Mouse (Mus musculus) cerebellum, adult 9-10 months (tissue): ENCODE data around the gene Smoc1.

Source experiments
- DNase-seq: peaks from one replicate; pipeline ENCODE4 v3.0.0; 2022

The Smoc1 gene

DNA sequence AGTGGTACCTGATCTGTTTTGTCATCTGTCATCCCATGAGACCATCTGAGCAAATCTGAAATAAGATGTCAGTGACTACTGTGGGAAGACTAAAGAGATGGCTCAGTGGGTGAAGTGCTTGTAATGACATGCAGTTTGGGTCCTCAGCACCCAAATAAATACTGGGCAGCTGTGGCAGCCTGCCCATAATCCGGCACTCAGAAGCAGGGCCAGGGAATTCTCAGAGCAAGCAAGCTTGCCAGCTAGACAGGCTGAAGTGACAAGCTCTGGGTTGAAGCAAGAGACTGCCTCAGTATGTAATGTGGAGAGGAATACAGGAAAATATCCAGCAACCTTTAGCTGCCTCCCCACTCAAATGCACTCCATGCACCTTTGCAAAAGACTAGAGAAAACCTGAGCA, 58.6 kb downstream of the Smoc1 start:
- no peak for DNase-seq

DNA sequence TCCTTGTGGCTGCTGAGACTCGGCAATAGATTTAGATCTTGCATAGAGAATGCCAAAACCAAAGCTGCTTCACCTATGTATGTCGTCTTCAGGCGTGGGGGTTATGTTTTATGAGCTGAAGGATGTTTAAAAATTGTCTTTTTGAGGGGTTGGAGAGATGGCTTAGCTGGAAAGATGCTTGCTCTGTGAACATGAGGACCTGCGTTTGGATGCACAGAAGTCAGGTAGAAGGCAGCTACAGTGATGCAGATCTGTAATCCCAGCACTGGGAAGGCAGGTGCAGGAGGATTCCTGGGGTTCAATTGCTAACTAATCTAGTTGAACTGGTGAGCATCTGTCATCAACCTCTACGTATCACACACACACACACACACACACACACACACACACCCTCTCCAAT, 61.5 kb downstream of the Smoc1 start:
- DNase-seq: no peak

DNA sequence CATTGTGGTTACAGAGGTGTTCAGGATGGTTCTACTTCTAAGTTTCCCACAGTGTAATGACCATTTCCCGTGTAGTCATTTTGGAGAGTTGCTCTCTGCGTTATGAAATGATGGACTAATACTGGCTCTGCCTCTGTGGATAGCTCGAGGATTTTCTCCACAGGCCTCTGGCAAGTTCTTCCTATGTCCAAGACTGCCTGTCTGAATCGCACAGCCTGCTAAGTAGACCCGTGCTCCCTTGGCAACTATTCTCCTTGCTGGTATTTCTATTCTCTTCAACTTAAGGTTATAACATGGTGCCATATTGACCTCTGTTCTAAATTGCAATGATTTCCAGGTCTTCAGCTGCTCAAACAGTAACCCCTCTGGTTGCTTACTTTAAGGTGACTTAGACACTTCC, 65.0 kb downstream of the Smoc1 start:
- DNase-seq: no peak

DNA sequence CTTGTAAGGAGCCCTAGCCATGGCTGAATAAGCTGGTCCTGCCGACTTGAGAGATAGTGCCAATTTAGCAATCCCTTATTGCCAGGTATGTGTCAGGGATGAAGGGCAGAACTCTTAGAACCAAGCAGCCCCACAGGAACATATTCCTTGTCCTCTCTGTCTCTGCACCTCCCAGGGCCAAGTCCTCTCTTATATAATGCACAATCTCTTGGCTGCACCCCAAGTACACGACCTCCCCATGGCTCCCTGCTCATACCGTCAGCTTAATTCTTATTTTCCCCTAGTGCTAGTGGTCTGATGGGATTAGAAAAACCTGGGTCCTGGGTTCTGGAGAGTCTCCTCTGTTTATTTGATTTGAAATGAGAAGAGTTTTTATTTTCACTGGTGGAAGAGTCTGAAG, 66.0 kb downstream of the Smoc1 start:
- DNase-seq: peak; percentile 10

DNA sequence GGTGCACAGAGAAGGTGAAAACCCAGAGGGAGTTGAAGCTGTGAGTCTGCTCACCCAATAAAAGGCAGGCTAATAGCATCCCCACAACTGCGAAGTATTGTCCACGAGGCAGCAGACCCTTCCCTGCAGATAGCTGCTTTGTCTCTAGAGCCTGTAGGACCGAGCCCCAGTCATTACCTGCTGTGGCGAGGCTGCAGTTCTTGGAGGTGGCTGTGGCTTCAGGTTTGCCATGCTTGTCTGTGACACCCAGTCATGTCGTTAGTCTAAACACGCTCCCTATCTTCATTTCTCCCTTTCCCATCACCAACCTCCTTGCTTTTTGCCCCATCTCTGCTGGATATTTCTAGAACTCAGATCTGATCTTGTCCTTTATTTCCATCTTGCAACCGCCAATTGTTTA, 66.6 kb downstream of the Smoc1 start:
- DNase-seq: no peak

DNA sequence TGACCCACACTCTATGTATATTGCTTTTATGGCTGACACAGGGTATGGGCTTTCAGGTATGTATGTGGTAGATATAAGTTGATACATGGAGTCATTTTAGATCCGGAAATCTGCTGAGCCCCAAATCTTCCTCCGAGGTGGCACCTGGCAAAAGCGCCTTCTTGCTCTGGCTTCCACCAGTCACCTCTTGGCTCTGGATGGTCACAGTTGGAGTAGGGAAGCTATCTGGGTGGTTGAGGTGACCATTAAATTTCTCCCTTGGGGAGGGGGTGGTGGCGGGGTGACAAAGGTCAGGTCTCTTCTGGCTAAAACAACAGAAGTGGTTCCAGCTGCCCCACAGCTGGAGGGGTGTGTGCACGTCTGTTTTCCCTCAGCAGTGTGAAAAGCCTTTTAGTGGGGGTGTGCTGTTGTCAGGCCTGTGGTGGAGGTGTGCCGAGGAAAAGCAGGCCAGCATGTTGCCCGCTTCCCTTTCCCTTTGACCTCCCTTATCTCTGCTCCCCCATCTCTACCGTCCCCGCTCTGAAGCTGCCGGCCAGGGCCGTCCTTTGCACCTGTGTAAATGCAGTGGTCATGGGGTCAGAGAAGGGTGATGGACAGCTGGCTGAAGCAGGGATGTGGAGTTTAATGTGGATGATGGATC, 68.3 kb downstream of the Smoc1 start:
- no peak for DNase-seq

DNA sequence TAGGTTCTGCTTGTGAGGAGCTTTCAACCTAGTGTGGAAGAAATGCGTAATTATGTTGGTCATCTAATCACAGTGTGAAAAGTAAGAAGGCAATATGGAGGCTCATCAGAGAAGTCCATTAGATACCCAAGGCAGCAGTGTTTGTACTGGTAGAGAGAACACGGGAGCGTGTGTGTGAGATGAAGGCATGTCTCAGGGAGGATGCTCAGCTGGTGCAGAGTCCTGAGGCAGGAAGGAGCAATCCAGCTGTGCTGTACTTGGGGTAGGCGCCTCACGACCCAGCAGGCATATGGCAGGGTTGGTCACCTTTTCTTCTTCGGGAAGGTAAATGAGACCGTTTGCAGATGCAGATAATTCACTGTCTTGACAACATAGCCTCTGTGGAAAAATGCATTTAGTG, 70.7 kb downstream of the Smoc1 start:
- no peak for DNase-seq

DNA sequence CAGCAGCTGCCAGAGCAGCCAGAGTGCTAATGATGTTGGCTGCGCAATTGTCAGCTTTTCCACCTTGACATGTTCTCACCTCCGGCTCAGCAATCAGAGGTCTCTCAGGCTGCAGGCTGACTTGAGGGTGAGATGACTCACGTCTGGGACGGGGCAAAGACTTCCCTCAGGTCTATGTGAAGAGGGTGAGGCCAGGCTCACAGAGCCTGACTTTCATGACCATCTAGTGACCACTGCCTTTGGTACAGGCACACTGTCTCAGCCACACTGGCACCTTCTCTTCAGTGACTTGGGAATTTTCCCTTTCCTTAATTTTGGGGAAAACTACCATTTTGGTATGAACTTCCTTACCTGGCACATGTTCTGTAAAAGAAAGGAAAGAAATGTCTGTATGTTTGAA, 71.1 kb downstream of the Smoc1 start:
- DNase-seq: no peak

DNA sequence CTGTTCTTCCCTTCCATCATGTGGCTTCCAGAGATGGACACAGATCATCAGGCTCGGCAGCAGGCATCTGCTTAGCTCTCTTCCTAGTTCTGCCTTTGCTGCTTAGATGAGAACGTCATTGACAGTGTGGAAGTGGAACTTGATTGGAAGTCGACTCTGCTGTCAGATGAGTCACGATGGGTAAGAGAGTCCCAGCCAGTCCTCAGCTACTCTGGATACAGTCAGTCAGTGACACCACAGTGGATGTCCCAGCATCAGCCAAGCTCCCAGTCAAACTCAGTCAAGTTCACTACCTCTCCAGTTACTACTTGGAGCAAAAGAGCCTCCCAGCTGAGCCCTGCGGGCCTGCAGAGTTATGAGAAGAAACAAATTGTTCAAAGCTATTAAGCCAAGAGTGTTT, 72.6 kb downstream of the Smoc1 start:
- no peak for DNase-seq

DNA sequence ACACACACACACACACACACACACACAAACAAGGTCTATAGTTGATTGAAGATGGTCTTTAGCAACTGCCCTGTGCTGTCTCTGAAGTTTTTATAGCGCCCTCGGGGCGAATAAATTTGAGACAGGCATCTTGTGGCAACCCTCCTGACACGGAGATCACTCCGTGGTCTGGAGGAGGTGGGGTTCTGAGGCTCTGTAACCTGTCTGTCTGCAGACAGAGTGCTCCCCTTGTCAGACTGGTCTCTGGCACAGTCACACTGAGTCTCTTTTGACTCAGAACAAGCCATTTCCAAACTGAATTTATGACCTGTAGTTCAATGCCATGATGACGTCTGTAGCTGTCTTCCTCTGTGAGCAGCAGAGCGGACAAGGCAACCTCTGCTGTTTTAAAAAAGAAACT, 75.1 kb downstream of the Smoc1 start:
- no peak for DNase-seq

DNA sequence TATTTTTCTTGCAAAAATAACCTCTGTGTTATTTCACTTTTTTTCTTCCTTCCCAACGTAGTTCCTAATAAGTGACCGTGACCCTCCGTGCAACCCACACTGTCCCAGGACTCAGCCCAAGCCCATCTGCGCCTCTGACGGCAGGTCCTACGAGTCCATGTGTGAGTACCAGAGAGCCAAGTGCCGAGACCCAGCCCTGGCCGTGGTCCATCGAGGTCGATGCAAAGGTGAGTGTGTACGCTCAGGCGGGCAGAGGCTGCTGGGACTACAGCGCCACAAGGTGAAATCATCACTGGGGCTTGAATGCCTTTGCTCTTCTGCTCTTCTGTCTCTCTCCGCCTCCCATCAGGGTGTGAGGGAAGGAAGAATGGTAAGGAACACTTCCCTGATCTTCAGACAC, 77.9 kb downstream of the Smoc1 start:
- no peak for DNase-seq

DNA sequence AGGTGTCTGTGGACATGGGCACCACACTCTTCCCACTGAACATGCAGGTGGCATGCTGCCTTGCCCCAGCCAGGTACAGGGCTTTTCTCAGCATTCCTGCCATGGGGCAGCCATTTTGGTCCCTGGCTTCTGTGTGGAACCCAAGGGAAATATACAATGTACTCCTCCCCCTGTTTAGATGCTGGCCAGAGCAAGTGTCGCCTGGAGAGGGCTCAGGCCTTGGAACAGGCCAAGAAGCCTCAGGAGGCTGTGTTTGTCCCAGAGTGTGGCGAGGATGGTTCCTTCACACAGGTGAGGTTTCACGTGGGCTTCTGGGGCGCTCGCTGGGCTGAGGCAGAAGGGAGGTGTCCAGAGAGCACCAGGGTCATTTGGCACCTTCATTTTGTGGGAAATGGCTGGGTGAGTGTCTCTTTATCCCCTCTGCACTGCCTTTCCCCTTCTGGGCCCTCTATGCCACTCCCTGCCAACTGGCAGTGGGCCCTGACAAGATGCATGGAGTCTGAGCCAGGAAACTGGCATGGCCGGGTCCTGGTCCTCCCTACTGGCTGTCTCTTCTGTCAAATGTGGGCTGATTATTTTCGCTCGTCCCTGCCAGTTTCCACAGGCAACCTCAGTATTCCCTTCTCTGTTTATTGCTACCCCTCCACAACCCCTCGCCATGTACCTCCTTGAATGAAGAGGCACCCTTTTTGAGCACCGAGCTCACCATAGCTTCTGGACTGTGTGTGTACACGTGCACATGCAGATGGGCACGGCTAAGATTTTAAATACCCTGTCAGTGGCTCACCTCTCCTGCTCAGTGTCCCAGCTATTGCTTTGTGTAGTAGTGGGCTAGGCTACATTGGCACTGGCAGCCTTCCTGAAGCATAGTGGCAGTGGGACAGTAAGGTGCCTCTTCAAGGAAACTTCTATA, 79.4 kb downstream of the Smoc1 start:
- DNase-seq: peak; percentile 80

DNA sequence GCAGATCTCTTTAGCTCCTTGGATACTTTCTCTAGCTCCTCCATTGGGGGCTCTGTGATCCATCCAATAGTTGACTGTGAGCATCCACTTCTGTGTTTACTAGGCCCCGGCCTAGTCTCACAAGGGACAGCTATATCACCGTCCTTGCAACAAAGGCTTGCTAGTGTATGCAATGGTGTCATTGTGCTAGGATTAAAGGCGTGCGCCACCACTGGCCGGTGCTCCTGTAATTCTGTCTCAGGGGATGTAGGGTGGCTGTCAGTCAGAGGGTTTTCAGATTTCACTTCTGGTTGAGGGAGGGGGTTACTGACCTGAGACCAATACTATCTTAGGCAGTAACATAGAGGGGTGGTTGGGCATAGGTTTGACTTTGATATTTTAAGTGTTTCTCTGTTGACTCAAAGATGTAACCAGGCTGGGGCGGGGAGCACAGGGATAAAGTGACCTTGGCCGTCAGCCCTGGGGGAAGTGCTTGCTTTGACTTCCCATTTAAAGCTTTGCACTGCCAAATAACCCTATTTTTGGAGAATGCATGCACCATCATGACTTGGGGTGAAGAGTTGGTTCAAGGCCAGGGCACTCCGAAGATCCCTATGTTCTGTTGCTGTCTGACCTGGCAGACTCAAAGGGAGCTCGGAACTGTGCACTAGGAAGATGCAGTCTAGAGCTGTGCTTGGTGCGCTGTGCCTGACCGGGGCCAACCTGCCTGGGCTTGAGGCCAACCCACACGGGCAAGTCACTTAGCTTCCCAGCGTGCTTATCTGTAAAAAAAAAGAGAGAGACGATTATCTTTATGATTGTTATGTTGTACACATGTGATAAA, 80.9 kb downstream of the Smoc1 start:
- DNase-seq: no peak

DNA sequence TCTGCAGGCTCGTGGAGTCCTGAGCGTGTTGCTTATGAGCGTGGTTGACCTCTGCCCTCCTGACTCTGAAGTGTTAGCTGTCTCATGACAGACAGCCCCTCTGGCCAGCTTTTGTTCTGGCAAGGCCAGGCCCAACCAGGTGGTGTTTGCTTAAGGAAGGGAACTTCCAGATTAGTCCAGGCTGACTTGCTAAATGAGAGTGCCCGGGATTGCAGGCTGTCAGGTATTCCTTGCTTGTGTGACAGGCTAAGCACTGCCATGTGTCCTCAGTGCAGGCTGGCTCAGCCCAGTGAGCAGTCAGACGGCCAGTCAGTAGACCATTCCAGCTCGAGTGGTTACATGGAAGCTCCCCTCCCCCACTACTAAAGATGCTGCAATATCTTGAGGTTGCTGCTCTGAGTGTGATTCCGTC, 82.0 kb downstream of the Smoc1 start:
- DNase-seq: no peak

DNA sequence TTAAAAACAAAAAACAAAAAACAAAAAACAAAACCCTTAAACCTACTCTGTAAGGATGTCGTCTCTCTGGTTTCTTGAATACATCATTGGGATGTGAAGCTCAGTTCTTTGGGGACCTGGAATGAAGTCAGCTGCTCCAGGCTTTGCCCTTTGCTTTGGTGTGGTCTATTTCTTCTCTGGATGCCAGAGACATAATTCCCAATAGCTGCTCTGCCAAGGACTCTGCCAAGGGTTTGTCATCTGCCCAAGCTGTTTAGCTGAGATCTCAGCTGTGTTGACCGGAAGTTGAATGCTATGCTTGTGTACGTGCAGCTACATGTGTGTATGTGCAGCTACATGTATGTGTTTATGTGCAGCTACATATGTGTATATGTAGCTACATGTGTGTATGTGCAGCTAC, 83.4 kb downstream of the Smoc1 start:
- no peak for DNase-seq

DNA sequence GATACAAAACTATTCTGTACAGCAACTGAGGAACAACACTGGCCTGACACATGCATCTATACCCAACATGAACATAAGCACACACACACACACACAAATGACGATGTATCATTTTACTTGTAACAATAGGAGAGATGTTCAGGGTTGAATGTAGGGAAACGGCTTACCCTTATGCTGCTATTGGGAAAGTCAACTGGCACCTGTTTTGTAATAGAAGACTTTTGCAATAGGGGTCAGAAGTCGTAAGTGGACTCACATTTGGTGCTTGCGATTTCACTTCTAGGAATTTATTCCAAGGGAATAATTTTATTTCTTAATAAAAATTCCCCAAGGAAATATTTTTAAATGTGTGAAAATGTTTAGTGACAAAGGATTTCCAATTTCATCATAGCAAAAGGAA, 85.7 kb downstream of the Smoc1 start:
- no peak for DNase-seq

DNA sequence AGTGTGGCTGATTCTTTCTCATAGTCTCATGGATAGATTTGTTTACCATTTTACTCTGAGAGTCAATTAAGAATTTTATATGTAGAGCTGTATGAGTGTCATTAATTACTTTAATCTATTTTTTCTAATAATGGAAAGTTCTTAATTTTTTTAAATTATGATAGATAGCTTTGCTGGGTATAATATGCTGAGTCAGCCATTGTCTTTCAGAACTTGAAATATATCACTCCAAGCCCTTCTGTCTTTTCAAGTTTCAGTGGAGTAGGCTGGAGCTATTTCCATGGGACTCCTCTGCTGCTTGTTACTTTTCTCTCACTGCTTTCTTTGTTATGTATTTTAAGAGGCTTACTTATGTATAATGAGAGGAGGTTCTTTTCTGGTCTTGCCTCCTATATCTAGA, 93.7 kb downstream of the Smoc1 start:
- no peak for DNase-seq

DNA sequence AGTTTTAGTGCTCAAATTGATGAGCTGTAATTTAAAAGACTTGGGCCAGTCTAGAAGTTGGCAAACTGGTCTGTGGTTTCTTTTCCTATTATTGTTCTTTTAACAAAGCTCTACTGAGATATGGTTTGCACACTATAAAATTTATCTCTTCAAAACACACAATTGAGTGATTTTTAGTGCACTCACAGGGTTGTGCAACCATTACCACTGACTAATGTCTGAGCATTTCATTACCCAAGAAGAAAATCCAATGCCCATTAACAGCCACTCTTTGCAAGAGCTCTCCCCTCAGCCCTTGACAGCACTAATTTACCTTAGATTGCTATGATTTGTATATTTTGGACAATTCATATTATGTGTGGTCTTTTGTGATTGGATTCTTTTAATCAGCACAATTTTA, 97.2 kb downstream of the Smoc1 start:
- no peak for DNase-seq

DNA sequence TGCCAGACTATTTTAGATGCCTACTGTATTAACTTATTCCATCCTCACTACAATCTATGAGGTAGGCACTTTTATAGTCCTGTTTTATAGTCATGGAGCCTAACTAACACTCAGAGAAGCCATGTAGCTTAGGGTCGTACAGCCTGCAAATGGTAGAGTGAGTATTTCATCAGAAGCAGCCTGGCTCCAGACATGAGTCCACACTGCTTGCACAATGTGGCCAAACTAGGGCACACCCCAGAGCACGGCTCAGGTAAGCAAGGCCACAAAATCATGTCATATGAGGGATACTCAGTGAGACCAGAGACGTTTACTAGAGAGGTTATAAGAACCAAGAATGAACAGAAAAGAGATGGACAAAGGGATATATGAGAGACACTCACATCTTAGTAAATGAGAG, 100.2 kb downstream of the Smoc1 start:
- DNase-seq: no peak

DNA sequence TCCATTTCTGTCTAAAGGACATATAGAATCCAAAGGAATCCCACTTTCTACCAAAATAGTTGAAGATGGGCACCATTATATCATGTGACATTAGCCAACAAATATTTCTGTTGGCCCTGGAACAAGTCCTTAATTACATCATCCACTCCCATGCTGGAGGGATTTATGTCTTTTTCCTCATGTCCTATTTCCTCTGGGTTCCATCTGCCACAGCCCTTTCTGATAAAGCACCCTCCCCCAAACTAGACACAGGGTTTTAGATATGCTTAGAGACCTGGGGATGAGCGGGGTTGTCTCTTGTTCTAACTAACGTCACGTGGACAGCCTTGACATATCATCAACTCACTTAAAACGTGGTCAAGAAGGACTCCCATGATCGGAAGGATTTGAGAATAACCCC, 102.1 kb downstream of the Smoc1 start:
- DNase-seq: no peak

DNA sequence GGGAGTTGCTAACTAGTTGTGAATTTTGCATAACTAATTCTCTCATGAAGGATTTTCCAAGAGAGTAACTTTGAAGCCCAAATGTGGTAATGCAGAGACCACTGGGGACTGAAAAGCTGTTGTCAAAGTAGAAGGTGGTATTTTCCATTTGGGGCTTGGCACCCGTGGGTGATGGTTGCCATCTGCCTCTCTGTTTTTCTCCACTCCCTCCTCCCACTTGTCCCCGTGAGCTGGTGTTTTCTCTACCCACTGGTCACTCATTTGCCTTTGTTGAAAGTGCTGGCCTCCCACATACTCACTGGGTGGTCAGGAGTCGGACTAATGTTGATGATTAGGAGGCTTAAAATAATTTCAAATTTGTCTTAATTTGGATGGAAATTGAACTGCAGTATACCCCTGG, 104.1 kb downstream of the Smoc1 start:
- DNase-seq: peak; percentile 69

DNA sequence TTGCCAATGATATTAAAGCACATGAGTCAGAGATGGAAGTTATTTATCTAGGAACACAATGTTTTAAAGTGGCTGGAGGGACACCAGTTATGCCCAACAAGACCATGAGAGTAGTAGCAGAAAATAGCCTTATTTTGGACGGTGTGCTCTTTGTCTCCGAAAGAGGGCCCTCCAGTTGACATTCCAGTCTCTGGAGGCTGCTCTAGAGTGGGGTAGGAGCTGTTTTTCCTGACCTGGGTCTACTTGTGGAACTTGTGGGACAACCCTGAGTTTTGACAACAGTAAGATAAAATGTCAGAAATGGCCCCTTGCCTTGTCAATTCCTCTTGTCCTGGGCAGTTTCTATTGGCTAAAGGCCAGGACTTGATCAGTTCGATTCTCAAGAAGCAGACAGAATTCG, 104.5 kb downstream of the Smoc1 start:
- DNase-seq: no peak

DNA sequence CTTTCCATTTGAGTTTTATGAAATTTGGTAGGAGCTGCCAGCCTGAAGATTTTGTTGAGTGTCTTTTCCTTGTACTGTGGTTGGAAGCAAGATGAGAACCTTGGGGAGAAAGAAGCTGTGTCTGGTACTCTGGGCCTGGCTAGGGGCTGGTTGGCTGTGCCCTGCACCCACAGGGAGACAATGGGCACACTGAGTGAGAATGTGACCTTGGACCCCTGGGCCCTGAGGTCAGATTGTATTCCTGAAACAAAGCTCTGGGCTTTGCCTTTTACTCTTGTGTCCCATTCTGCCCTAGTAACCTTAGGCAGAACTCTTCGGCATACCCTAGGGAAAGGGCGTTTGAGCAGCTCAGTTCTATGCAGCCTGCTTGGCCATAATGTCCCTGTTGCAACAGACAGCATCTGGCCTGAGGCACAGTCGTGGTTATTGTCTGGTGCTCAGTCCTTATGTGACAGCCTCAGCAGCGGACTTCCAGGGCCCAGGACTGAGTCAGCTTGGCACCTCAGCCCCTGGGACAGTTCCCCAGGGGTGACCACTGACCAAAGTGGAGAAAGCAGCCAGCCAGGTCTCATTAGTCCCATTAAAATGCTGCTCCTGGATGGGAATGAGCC, 106.6 kb downstream of the Smoc1 start:
- no peak for DNase-seq
